ENCODE assay signal across 8 mouse cellular contexts in the genomic region with DNA sequence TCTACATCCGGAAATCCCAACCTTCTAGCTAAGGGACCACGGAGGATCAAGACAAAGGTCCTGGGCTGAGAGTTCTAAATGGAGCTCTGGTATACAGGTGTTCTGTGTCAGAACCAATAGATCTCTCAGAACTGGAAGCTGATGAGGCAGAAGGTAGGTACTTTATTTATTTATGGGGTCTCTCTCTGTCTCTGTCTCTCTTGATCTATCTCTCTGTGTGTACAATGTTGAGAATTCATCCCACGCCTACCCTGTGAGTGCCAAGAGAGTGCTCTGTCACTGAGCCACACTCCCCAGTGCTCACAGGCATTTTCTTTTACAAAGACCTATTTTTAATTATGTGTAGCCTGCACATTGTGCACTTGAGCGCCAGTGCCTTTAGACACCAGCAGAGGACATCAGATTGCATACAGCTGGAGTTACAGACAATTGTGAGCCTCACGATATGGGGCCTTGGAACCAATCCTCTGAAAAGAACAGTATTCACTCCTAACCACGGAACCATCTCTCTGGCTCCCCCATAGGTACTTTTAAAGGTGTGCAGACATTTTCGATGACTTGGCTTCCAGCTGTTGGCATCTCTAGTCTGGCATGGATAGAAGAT. TPM values are rescaled to one million over a fixed set of nuclear protein-coding genes. Genes with fewer than 3 reads are reported as not detected.
DNase-seq lines count a peak whose midpoint lies in the region; ATAC-seq and TF ChIP-seq lines count a peak whose summit lies in the region.

A gene (minus strand): TSS at position 51 of the 604 bp plus-strand sequence.

- no peak within 1 kb of the TSS for H3K4me3 ChIP-seq in bone marrow, adult 2 months (replicated peaks; ENCODE audit: control insufficient read depth, low read depth, low read length)
- H3K4me3 ChIP-seq in midbrain, embryonic 12.5 days, result no peak within 1 kb of the TSS

- no peak within 1 kb of the TSS for H3K27ac ChIP-seq in bone marrow, adult 2 months (ENCODE audit: control insufficient read depth, insufficient read depth, low read depth, low read length, poor library complexity)
- no peak within 1 kb of the TSS for H3K27ac ChIP-seq in midbrain, embryonic 12.5 days (replicated peaks)

- H3K9me3 ChIP-seq in midbrain, embryonic 12.5 days, result no peaks in the 10 kb centered on the region

- no peak for TF ChIP-seq POLR2A in bone marrow, adult 2 months (IDR thresholded peaks at IDR 0.05; ENCODE audit: borderline replicate concordance, control insufficient read depth, low read depth, low read length)

- H3K9ac ChIP-seq in midbrain, embryonic 12.5 days (replicated peaks), result no peak within 1 kb of the TSS

- no peaks in the 10 kb centered on the region for H3K36me3 ChIP-seq in midbrain, embryonic 12.5 days

- ATAC-seq in midbrain, embryonic 12.5 days (ENCODE audit: low FRiP score, low read depth), result no peak

- H3K4me2 ChIP-seq in midbrain, embryonic 12.5 days (replicated peaks), result no peak within 1 kb of the TSS

- H3K4me1 ChIP-seq in bone marrow, adult 2 months (ENCODE audit: control insufficient read depth, insufficient read depth, low read length), result no peaks in the 10 kb centered on the region; the same call in 1 of the 2 replicates
- H3K4me1 ChIP-seq in midbrain, embryonic 12.5 days, result no peaks in the 10 kb centered on the region

- no peak for DNase-seq in layer of hippocampus, adult 18-20 months (ENCODE audit: low spot score in 2 of 2)
- no peak for DNase-seq in layer of hippocampus, adult 9-10 months (ENCODE audit: low spot score)
- no peak for DNase-seq in gastrocnemius, postnatal 4 days (ENCODE audit: low spot score in 2 of 2)
- DNase-seq in large intestine, adult 2 months (ENCODE audit: low read depth, low spot score), result no peak
- DNase-seq in frontal cortex, postnatal 25 days (ENCODE audit: low spot score in 2 of 2), result no peak
- no peak for DNase-seq in cerebellum, adult 9-11 months

- no peak for TF ChIP-seq CTCF in bone marrow, adult 2 months (IDR thresholded peaks at IDR 0.05; ENCODE audit: control insufficient read depth, insufficient read depth, low read length)

- 74% methylated on average over 7 of the region's 7 CpGs for WGBS in bone marrow, adult 2 months
- WGBS in large intestine, adult 2 months, result 73% methylated on average over 7 of the region's 7 CpGs
- WGBS in midbrain, embryonic 12.5 days, result 67% methylated on average over 7 of the region's 7 CpGs

- H3K27me3 ChIP-seq in midbrain, embryonic 12.5 days, result no peaks in the 10 kb centered on the region

RNA-seq across cellular contexts. Expression of the gene that starts here (rescaled TPM):
- total RNA-seq in layer of hippocampus, adult 18-20 months (2021), result 100 to 1,000 TPM; 114 to 116 TPM
- 963 and 1,559 TPM in 2 replicates for polyA plus RNA-seq in bone marrow, adult 2 months (2011; ENCODE audit: insufficient read depth, insufficient read length, low replicate concordance, missing spikeins)
- total RNA-seq in gastrocnemius, postnatal 4 days (2021), result 100 to 1,000 TPM; 173 to 183 TPM
- 30.6 and 33.9 TPM in 2 replicates for polyA plus RNA-seq in large intestine, adult 2 months (2012; rRNA removed)
- 193 and 205 TPM in 2 replicates for polyA plus RNA-seq in midbrain, embryonic 12.5 days (2016; fragmentation: Nextera tagmentation; extraction: Ambion mirVana)
